Mouse (Mus musculus) neural tube, postnatal 0 days (tissue): ENCODE measurements around the gene Krtap14. TPM values are rescaled to one million over a fixed set of nuclear protein-coding genes. Genes with fewer than 3 reads are reported as not detected.

Source experiments
- polyA plus RNA-seq: library from polyadenylated mRNA; unstranded; fragments of >200 nt; fragmentation: Nextera tagmentation; extraction: Ambion mirVana; gene quantifications from 2 replicates; pipeline ENCODE4 v1.2.1, GENCODE M21; 2015

The Krtap14 gene
- polyA plus RNA-seq, result not detected in 2 replicates

DNA sequence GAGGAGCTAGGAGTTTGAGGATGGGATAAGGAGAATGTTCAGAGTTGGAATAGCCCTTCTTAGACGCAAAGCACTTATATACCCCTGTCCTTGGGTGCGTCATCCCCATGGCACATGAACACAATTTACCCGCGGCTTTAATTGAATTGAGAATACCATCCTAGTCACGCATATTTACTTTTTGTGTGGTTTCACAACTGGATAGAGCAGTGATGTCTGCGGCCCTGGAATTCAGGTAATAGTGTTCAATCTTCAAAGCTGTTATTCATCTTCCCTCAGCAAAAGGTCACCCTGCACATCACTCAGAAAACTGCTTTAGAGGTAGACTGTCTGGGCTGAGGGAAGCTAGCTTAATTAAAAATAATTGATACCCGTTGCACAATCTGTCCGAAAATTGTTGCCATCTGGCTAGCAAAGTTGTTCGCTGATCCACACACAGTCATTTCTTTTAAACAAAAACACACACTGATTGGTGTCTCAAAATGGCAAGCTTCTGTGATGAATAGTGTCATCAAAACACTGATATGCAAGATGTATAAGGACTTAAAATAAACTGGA is at the start of gene Krtap14:
Krtap14 (minus strand) TSS at position 51 of the 558 bp plus-strand sequence.

GRCm38 (mm10) chr16:88874169-88874568 is 48.2 kb upstream of the Krtap14 start, which contains the start of gene Krtap19-2:
TSS of gene Krtap19-2 (minus strand) at chr16:88874269.

GRCm38 (mm10) chr16:88869311-88869710 is 43.4 kb upstream of the Krtap14 start, which contains the start of gene Krtap19-1:
TSS of gene Krtap19-1 (minus strand) at chr16:88869411.

GRCm38 (mm10) chr16:88820066-88820465 is 5.9 kb downstream of the Krtap14 start, which contains the start of gene Krtap15:
TSS of gene Krtap15 (plus strand) at chr16:88820215.

DNA sequence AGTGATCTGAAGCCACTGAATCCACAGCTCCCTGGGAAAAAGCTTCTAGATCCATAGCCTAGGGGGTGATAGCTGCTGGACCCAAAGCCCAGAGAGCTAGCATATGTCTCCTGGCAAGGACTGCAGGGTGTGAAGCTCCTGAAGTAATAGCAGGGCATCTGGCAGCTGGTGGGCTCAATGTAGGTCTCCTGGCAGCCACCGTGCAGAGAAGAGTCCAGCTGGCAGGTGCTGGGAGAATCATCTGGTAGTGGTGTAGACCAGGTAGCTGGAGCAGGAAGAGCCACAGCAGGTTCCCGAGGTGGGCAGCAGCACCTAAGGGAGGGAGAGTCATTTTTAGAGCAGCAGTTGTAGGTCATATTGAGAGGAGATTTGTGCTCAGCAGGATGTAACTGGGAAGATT is 14.1 kb downstream of the Krtap14 start, which contains the start of gene Gm20741:
Gm20741 (minus strand) TSS at position 394 of the 400 bp plus-strand sequence.

DNA sequence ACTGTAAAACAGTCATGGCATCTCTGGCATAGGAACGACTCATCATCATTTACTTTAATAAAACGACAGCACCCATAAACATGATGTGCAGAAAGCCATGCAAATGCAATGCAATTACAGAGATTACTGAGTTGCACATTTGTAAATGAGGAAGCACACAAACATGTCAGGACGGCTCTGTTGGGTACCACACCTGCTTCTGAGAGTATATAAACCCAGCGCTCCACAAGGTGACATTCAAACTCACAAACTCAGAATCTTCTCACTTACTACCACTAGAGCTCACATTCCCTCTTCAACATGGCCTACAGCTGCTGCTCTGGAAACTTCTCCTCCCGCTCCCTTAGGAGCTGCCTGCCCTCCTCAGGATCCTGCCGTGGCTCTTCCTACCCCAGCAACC is 48.3 kb downstream of the Krtap14 start, which contains the start of gene Gm5965:
Gm5965 (plus strand) TSS at position 301 of the 400 bp plus-strand sequence.

GRCm38 (mm10) chr16:88774106-88774505 is 51.8 kb downstream of the Krtap14 start, which contains the start of gene 2310057N15Rik:
TSS of gene 2310057N15Rik (minus strand) at chr16:88774206.

Other genes with a start within 250 kb of the Krtap14 start
- gene Krtap24-1, start 213.9 kb downstream of the Krtap14 start, polyA plus RNA-seq, result not detected in 2 replicates
- not detected in 2 replicates for gene 2310079G19Rik, start 198.5 kb downstream of the Krtap14 start, polyA plus RNA-seq
- gene Krtap26-1, start 178.3 kb downstream of the Krtap14 start, polyA plus RNA-seq, result not detected in 2 replicates
- not detected in 2 replicates for gene Krtap27-1, start 154.5 kb downstream of the Krtap14 start, polyA plus RNA-seq
- gene 2310061N02Rik, start 118.2 kb downstream of the Krtap14 start, polyA plus RNA-seq, result not detected in 2 replicates
- gene Krtap13-1, start 97.3 kb downstream of the Krtap14 start, polyA plus RNA-seq, result not detected in 2 replicates
- gene Krtap13, start 74.5 kb downstream of the Krtap14 start, polyA plus RNA-seq, result not detected in 2 replicates
- not detected in 2 replicates for gene 2310034C09Rik, start 67.3 kb downstream of the Krtap14 start, polyA plus RNA-seq
- gene 2310057N15Rik, start 51.9 kb downstream of the Krtap14 start, polyA plus RNA-seq, result not detected in 2 replicates
- gene Gm5965, start 48.2 kb downstream of the Krtap14 start, polyA plus RNA-seq, result not detected in 2 replicates
- gene Gm20741, start 13.9 kb downstream of the Krtap14 start, polyA plus RNA-seq, result not detected in 2 replicates
- not detected in 2 replicates for gene Krtap15, start 5.9 kb downstream of the Krtap14 start, polyA plus RNA-seq
- not detected in 2 replicates for gene Krtap19-1, start 43.3 kb upstream of the Krtap14 start, polyA plus RNA-seq
- gene Krtap19-2, start 48.1 kb upstream of the Krtap14 start, polyA plus RNA-seq, result not detected in 2 replicates
- not detected in 2 replicates for gene Krtap19-3, start 51.9 kb upstream of the Krtap14 start, polyA plus RNA-seq
- not detected in 2 replicates for gene Krtap19-4, start 58.9 kb upstream of the Krtap14 start, polyA plus RNA-seq
- gene Krtap19-5, start 70.3 kb upstream of the Krtap14 start, polyA plus RNA-seq, result not detected in 2 replicates
- gene Krtap19-9b, start 106.1 kb upstream of the Krtap14 start, polyA plus RNA-seq, result not detected in 2 replicates
- gene Krtap16-3, start 136.7 kb upstream of the Krtap14 start, polyA plus RNA-seq, result not detected in 2 replicates
- not detected in 2 replicates for gene Krtap22-2, start 184.6 kb upstream of the Krtap14 start, polyA plus RNA-seq
- not detected in 2 replicates for gene Gm10229, start 189.1 kb upstream of the Krtap14 start, polyA plus RNA-seq
- not detected in 2 replicates for gene Krtap6-1, start 205.6 kb upstream of the Krtap14 start, polyA plus RNA-seq
- not detected in 2 replicates for gene Gm10228, start 215.3 kb upstream of the Krtap14 start, polyA plus RNA-seq
- not detected in 2 replicates for gene Krtap6-5, start 221.7 kb upstream of the Krtap14 start, polyA plus RNA-seq
- gene 1110025L11Rik, start 237.9 kb upstream of the Krtap14 start, polyA plus RNA-seq, result not detected in 2 replicates